Mouse (Mus musculus) lung, embryonic 15.5 days (tissue): ENCODE data around the gene Gtf2b. TPM values are rescaled to one million over a fixed set of nuclear protein-coding genes. Genes with fewer than 3 reads are reported as not detected.

Experiments
- ATAC-seq: fragments of 200-750 bp; cut with Nextera tagmentation; 2 replicates; pipeline ENCODE4 v1.8.0; 2017; ENCODE audit warnings: moderate number of reproducible peaks, borderline replicate concordance; ENCODE audit not compliant: low FRiP score, low TSS enrichment; ENCODE audit errors: extremely low read depth
- H3K27ac ChIP-seq: fragments of 300-500 bp; sonication (generic); 2 replicates; pipeline ENCODE4 v1.5.1; 2015; ENCODE audit warnings: moderate library complexity, mild to moderate bottlenecking, inconsistent platforms
- H3K27me3 ChIP-seq: fragments of 300-500 bp; sonication (generic); 2 replicates; pipeline ENCODE4 v1.6.1; 2015; ENCODE audit warnings: inconsistent platforms
- H3K36me3 ChIP-seq: fragments of 300-500 bp; sonication (generic); 2 replicates; pipeline ENCODE4 v1.6.1; 2015; ENCODE audit warnings: inconsistent platforms
- H3K4me1 ChIP-seq: fragments of 300-500 bp; sonication (generic); 2 replicates; pipeline ENCODE4 v1.6.1; 2015; ENCODE audit warnings: inconsistent platforms
- H3K4me2 ChIP-seq: fragments of 300-500 bp; sonication (generic); 2 replicates; pipeline ENCODE4 v1.6.1; 2015; ENCODE audit warnings: inconsistent platforms, mild to moderate bottlenecking, moderate library complexity
- H3K4me3 ChIP-seq: fragments of 300-500 bp; sonication (generic); 2 replicates; pipeline ENCODE4 v1.5.1; 2015; ENCODE audit warnings: mild to moderate bottlenecking, inconsistent platforms
- H3K9ac ChIP-seq: fragments of 300-500 bp; sonication (generic); 2 replicates; pipeline ENCODE4 v1.6.1; 2015; ENCODE audit warnings: inconsistent platforms
- H3K9me3 ChIP-seq: fragments of 300-500 bp; sonication (generic); 2 replicates; pipeline ENCODE4 v1.6.1; 2016; ENCODE audit warnings: inconsistent platforms
- WGBS: fragments of 180-500 bp; shearing (Covaris S2); methylation state at CpG from one replicate; pipeline ENCODE4 v1.1.7; 2015; 5-methylcytosine and 5-hydroxymethylcytosine counted together
- polyA plus RNA-seq: library from polyadenylated mRNA; unstranded; fragments of >200 nt; fragmentation: Nextera tagmentation; extraction: Ambion mirVana; gene quantifications from 2 replicates; pipeline ENCODE4 v1.2.1, GENCODE M21; 2015

The Gtf2b gene
- 83.3 and 86.5 TPM in 2 replicates for polyA plus RNA-seq

- H3K27ac ChIP-seq: peak within 1 kb of the TSS; percentile 72
- ATAC-seq: peak; percentile 100
- WGBS: under 1% methylated on average over 64 of the region's 64 CpGs
- no peaks in the 10 kb centered on the region for H3K9me3 ChIP-seq
- peaks cover 9% of the 10 kb centered on the region for H3K4me1 ChIP-seq
- peak within 1 kb of the TSS; percentile 87 for H3K9ac ChIP-seq
- H3K36me3 ChIP-seq: no peaks in the 10 kb centered on the region
- H3K4me2 ChIP-seq: peak within 1 kb of the TSS; percentile 59
- peak within 1 kb of the TSS; percentile 76 for H3K4me3 ChIP-seq
- H3K27me3 ChIP-seq: no peaks in the 10 kb centered on the region
These were observed at the start of gene Gtf2b for GRCm38 (mm10) chr3:142764995-142765777. Gene Gtf2b (plus strand): TSS chr3:142765045.

GRCm38 (mm10) chr3:142725481-142725880 is 39.4 kb upstream of the Gtf2b start:
- no peak overlapping the region for H3K27ac ChIP-seq
- H3K27me3 ChIP-seq: no peaks in the 10 kb centered on the region
- no peak for ATAC-seq
- no peak overlapping the region for H3K4me2 ChIP-seq
- H3K9ac ChIP-seq: no peak overlapping the region
- H3K9me3 ChIP-seq: no peaks in the 10 kb centered on the region
- no peak overlapping the region for H3K4me3 ChIP-seq
- WGBS: 77% methylated on average over 2 of the region's 2 CpGs
- H3K4me1 ChIP-seq: no peaks in the 10 kb centered on the region
- no peaks in the 10 kb centered on the region for H3K36me3 ChIP-seq

GRCm38 (mm10) chr3:142725969-142726672 is 38.7 kb upstream of the Gtf2b start:
- Histone ChIP-seq H3K9me3 (no peaks in the 10 kb centered on the region), H3K4me3 (no peak overlapping the region), H3K4me2 (no peak overlapping the region), H3K9ac (no peak overlapping the region), H3K27me3 (no peaks in the 10 kb centered on the region), H3K36me3 (no peaks in the 10 kb centered on the region), H3K4me1 (no peaks in the 10 kb centered on the region), H3K27ac (no peak overlapping the region)
- no peak for ATAC-seq
- WGBS: 83% methylated on average over 22 of the region's 22 CpGs

GRCm38 (mm10) chr3:142734291-142734690 is 30.6 kb upstream of the Gtf2b start:
- Histone ChIP-seq H3K4me1 (no peaks in the 10 kb centered on the region), H3K4me2 (no peak overlapping the region), H3K27me3 (no peaks in the 10 kb centered on the region), H3K9ac (no peak overlapping the region), H3K9me3 (no peaks in the 10 kb centered on the region), H3K4me3 (no peak overlapping the region), H3K27ac (no peak overlapping the region), H3K36me3 (no peaks in the 10 kb centered on the region)
- peak; percentile 76; the same call in 1 of the 2 replicates for ATAC-seq
- WGBS: 43% methylated on average over 12 of the region's 12 CpGs

- Histone ChIP-seq H3K36me3 (no peaks in the 10 kb centered on the region), H3K9me3 (no peaks in the 10 kb centered on the region), H3K27me3 (no peaks in the 10 kb centered on the region), H3K4me2 (no peak overlapping the region), H3K4me3 (no peak overlapping the region), H3K27ac (no peak overlapping the region), H3K9ac (no peak overlapping the region), H3K4me1 (no peaks in the 10 kb centered on the region)
- no peak for ATAC-seq
- WGBS: 51% methylated on average over 7 of the region's 7 CpGs
These were observed 23.9 kb upstream of the Gtf2b start for GRCm38 (mm10) chr3:142740896-142741295.

- Histone ChIP-seq H3K9me3 (no peaks in the 10 kb centered on the region), H3K9ac (no peak overlapping the region), H3K27me3 (no peaks in the 10 kb centered on the region), H3K36me3 (no peaks in the 10 kb centered on the region), H3K27ac (no peak overlapping the region), H3K4me2 (no peak overlapping the region), H3K4me3 (no peak overlapping the region), H3K4me1 (no peaks in the 10 kb centered on the region)
- 60% methylated on average over 21 of the region's 21 CpGs for WGBS
- peak; percentile 19; the same call in 1 of the 2 replicates for ATAC-seq
These were observed 20.6 kb upstream of the Gtf2b start for GRCm38 (mm10) chr3:142743973-142744898.

GRCm38 (mm10) chr3:142745076-142745475 is 19.8 kb upstream of the Gtf2b start:
- no peaks in the 10 kb centered on the region for H3K4me1 ChIP-seq
- H3K27ac ChIP-seq: no peak overlapping the region
- H3K27me3 ChIP-seq: no peaks in the 10 kb centered on the region
- no peaks in the 10 kb centered on the region for H3K9me3 ChIP-seq
- no peak for ATAC-seq
- 96% methylated on average over 2 of the region's 2 CpGs for WGBS
- no peak overlapping the region for H3K4me2 ChIP-seq
- H3K9ac ChIP-seq: no peak overlapping the region
- no peak overlapping the region for H3K4me3 ChIP-seq
- H3K36me3 ChIP-seq: no peaks in the 10 kb centered on the region

- H3K27ac ChIP-seq: no peak overlapping the region
- no peak for ATAC-seq
- no peaks in the 10 kb centered on the region for H3K36me3 ChIP-seq
- H3K9me3 ChIP-seq: no peaks in the 10 kb centered on the region
- 92% methylated on average over 7 of the region's 7 CpGs for WGBS
- no peak overlapping the region for H3K4me2 ChIP-seq
- H3K9ac ChIP-seq: no peak overlapping the region
- no peak overlapping the region for H3K4me3 ChIP-seq
- no peaks in the 10 kb centered on the region for H3K27me3 ChIP-seq
- H3K4me1 ChIP-seq: no peaks in the 10 kb centered on the region
These were observed 17.2 kb upstream of the Gtf2b start for GRCm38 (mm10) chr3:142747673-142748072.

GRCm38 (mm10) chr3:142749131-142749530 is 15.7 kb upstream of the Gtf2b start:
- no peaks in the 10 kb centered on the region for H3K36me3 ChIP-seq
- H3K9ac ChIP-seq: no peak overlapping the region
- H3K4me2 ChIP-seq: no peak overlapping the region
- no peak overlapping the region for H3K4me3 ChIP-seq
- H3K27ac ChIP-seq: no peak overlapping the region
- WGBS: 76% methylated on average over 16 of the region's 16 CpGs
- no peak for ATAC-seq
- no peaks in the 10 kb centered on the region for H3K9me3 ChIP-seq
- no peaks in the 10 kb centered on the region for H3K27me3 ChIP-seq
- H3K4me1 ChIP-seq: no peaks in the 10 kb centered on the region

GRCm38 (mm10) chr3:142755132-142755867 is 9.5 kb upstream of the Gtf2b start:
- no peaks in the 10 kb centered on the region for H3K36me3 ChIP-seq
- ATAC-seq: no peak
- H3K4me3 ChIP-seq: no peak overlapping the region
- 83% methylated on average over 18 of the region's 18 CpGs for WGBS
- H3K27me3 ChIP-seq: 0 out of 2 replicates have a peak, but pooled peaks cover 4% of the 10 kb centered on the region
- H3K4me1 ChIP-seq: no peaks in the 10 kb centered on the region
- H3K27ac ChIP-seq: no peak overlapping the region
- H3K9me3 ChIP-seq: no peaks in the 10 kb centered on the region
- no peak overlapping the region for H3K4me2 ChIP-seq
- H3K9ac ChIP-seq: no peak overlapping the region

- Histone ChIP-seq H3K4me3 (no peak overlapping the region), H3K27ac (no peak overlapping the region), H3K9me3 (no peaks in the 10 kb centered on the region), H3K9ac (no peak overlapping the region), H3K36me3 (no peaks in the 10 kb centered on the region), H3K27me3 (0 out of 2 replicates have a peak, but pooled peaks cover 4% of the 10 kb centered on the region), H3K4me2 (no peak overlapping the region), H3K4me1 (no peaks in the 10 kb centered on the region)
- 18% methylated on average over 12 of the region's 12 CpGs for WGBS
- ATAC-seq: no peak
These were observed 7.0 kb upstream of the Gtf2b start for GRCm38 (mm10) chr3:142757841-142758240.
